Mouse (Mus musculus): ENCODE data around the gene Uba52.

The Uba52 gene

GRCm38 (mm10) chr8:70502540-70502939 lies 8.1 kb downstream of the Uba52 start:
- no peak for DNase-seq

DNA sequence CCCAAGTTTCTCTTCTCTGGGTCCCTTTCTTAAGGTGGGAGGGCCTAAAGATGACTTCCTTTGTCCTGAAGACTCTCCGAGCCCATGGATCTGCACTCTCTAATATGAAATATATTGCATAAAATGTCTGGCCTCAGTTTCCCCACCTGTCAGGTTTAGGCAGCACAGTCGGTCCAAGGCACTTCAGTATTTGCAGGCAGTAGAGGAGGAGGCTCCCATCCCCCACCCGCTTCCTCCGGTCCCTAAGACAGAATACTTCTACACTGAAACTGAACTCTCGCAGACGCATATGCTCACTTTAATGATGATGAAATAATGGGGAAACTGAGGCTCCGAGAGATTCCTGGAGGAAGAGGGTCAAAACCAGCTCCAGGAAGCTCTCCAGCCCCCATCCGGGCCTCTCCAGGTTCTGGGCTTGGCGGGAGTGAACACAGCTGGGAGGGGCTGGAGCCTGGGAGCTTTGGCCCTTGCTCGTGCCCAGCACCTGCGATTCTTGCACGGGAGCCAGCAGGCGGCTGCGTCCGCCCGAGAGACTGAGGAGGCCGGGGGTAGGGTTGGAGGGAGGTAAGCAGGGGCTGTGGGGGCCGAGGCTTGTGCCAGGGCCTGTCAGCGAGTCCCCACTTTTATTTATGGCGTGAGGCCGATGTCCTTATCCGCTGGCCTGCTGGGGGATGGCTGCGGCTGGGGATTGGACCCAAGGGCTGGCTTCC lies 8.6 kb downstream of the Uba52 start:
- DNase-seq = peak; percentile 40

- DNase-seq = peak; percentile 41
These were observed 10.0 kb downstream of the Uba52 start for GRCm38 (mm10) chr8:70500386-70501301.

GRCm38 (mm10) chr8:70495771-70496062 lies 14.9 kb downstream of the Uba52 start:
- no peak for DNase-seq

GRCm38 (mm10) chr8:70495001-70495770 lies 15.4 kb downstream of the Uba52 start:
- DNase-seq = no peak

GRCm38 (mm10) chr8:70494416-70494945 lies 16.1 kb downstream of the Uba52 start:
- no peak for DNase-seq

DNA sequence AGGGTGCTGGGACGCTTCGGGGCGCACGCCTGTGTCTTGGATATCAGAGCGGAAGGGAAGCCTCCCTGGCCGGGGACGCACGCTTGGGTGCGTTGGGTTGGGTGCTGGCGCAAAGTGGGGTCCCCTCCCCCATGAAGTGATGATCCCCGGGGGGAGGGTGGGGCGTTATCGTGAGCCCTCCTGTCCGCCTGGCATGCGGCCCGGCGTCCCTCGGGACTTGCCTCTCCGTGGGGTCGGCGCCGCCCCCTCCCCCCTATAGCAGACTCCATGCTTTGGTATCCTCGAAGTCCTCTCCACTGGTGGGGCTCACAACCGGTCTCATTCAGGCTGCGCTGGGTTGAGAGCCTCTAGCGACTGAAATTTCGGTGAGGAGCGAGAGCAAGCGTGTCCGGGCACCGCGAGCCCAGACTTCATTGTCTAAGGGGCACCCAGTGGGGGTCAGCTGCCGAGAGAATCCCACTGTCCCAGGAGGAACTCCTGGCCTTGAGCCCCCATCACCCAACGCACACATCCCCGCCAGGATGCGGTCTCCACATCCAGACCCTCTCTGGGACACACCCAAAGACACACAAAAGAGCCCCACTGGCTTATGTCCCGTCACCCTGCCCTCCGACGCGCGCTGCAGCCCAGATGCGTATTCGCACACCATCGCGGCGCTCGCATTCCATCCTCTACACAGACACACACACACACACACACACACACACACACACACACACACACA lies 16.7 kb downstream of the Uba52 start:
- no peak for DNase-seq

DNA sequence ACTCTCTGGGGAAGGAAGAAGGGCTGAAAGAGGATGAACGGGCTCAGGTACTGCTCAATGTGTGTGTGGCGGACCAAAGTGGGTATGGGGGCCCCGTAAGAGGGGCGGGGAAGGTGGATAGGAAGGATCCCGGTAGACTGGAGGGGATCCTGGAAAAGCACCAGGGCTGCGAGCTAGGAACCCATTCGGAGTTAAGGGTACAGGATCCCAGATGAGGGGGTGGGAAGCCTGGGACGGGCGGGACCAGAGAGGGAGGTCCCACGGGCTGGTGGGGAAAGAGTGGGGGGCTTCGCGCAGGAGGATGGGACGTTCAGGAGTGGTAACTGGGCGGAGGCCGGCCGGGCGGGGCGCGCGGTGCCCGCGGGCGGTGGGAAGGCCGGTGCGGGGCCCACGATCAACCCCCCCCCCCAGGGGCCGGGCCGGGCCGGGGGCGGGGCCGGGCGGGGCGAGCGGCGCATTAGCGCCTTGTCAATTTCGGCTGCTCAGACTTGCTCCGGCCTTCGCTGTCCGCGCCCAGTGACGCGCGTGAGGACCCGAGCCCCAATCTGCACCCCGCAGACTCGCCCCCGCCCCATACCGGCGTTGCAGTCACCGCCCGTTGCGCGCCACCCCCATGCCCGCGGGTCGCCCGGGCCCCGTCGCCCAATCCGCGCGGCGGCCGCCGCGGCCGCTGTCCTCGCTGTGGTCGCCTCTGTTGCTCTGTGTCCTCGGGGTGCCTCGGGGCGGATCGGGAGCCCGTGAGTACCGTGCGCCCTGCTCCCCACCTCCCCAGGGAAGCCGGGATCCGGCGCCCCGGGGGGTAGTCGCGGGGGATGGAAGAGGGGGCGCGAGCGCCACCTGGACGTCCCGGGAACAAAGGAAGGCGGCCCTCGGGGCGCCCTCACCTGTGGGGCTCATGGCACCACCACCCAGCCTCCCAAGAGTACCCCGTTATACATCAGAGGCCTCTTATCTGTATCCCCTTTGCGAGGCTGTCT lies 17.6 kb downstream of the Uba52 start, which contains the start of gene Crlf1:
Gene Crlf1, plus strand, starts transcription at position 495 of the 977 bp plus-strand sequence.
- no peak for DNase-seq

DNA sequence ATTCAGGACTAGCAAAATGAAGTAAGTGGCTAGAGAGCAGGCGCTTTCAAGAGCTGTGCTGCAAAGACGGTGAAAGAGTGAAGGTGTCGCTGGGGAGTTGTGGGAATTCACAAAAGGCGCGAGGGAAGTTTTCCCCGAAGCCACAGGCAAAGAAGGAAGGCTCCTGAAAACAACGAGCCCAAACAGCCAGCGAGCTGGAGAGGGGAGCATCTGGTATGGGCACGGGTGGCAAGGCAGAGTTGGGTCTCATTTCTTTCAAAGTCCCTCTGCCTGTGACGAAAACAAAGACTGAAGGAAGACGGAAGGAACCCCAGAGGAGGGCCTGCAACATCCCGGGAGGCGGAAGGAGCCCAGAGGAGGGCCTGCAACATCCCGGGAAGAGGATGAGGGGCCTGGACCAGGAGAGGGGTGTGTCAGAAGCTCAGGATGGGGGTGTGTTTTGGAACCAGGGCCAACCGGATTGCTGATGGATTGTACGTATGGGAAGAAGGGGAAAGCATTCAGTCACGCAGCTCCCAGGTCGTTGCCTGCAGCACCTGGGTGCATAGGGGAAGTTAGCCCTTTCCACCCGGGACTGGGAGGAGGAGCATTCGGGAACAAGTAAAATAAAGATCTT lies 19.6 kb downstream of the Uba52 start:
- DNase-seq = no peak

GRCm38 (mm10) chr8:70490061-70490879 lies 20.3 kb downstream of the Uba52 start:
- no peak for DNase-seq

DNA sequence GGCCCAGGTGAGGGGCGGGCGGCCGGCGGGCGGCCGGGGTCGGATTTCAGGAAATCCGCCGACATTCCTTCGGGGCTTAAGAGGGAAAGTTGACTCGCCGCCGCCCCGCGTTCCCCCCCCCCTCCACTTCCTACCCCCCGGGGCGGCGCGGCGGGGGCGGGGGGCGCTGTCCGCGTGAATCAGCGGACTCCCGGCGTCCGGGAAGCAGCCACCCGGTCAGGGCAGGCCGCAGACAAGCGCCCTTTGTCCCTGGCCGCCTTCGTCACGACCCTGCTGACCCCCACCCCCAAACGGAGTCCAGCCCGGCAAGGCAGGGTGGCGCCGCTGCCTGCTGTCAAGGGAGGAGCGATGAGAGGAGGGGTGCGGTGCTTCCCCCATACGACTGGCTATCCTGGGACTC lies 21.0 kb downstream of the Uba52 start:
- DNase-seq = peak; percentile 60

DNA sequence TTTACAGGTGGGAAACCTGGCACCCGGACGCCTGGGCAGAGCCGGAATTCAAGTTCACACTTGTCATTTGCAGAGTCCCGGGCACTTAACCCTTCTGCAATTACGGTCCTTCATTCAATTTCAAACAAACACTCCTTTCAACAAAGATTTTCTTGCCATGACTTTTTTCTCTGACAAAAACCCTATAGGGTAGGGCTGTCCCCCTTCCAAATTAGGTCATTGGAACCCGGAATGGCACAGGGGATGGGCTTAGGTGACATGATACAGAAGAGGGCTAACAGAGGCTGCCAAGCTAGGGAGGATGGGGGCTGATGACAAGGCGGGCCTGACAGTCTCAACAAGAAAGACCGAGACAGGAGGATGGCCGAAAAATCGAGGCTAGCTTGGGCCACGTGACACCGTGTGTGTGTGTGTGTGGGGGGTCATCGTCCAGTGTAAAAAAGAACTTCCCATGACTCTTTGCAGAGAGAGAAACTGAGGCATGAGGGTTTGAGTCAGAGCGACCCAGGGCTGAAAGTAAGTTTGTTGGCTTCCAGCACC lies 21.6 kb downstream of the Uba52 start:
- DNase-seq = no peak

DNA sequence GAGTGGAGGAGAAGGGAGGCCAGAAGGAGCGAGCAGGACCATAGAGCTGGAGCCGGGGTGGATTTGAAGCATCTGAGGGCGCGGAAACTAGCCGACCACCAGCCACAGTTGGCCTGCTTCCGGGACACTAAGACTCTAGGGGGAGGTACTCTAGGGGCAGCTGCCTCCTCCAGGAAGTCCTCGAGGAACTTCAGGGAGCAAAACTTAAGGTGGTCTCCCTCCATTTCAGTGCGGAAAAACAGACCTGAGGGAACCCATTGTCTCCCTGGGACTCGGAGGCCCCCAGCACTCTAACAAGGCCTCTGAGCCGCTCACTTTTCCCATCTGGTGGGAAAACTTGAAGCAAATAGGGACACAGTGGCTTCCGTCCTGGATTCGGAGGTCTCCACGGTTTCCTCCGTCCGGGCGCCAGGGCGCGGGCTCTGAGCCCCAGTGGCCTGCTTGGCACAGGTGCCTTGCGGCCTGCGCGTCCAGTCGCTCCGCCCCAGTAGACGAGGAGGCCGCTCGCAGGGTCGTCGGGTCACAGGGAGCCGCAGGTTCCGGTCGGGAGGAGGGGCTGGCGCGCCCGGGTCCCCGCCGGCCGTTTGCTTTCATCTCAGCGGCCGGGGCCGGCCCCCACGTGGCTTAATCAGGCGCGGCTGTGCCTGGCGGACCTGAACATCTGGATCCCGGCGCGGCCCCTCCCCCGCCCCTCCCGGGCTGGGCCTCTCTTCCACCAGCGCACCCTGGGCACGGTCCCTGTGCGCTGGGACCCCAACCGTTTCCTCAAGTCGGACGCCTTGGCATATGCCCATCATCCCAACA lies 22.4 kb downstream of the Uba52 start:
- peak; percentile 54 for DNase-seq

DNA sequence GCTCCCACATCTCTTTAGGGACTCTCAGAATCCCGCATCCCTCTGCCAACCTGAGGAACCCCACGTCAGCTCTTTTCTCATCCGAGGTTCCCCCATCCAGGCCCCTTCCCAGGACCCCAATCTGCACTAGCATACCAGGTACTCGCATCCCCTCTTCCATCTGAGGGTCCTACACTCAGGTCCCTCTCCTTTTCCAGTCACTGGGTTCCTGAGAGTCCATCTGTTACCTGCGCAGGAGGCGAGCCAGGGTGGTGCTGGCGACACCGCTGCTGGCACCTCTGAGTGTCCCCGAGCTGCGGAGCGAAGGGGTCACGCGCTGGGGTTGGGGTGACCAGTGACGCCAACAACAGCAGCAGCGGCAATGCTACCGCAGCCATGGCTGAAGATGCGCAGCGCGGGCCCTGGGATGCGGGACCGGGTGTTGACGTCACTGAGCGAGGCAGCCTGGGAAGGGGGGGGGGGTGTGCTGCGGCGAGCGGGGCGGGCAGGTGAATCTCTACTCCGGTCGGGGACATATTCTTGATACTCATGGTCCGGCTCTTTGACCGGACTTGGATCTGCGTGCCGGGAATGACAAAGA lies 23.6 kb downstream of the Uba52 start, which contains the start of gene Tmem59l:
Gene Tmem59l, minus strand, starts transcription at position 418 of the 580 bp plus-strand sequence.
- DNase-seq = no peak

- DNase-seq = no peak
These were observed 24.4 kb downstream of the Uba52 start for GRCm38 (mm10) chr8:70486191-70486681.

DNA sequence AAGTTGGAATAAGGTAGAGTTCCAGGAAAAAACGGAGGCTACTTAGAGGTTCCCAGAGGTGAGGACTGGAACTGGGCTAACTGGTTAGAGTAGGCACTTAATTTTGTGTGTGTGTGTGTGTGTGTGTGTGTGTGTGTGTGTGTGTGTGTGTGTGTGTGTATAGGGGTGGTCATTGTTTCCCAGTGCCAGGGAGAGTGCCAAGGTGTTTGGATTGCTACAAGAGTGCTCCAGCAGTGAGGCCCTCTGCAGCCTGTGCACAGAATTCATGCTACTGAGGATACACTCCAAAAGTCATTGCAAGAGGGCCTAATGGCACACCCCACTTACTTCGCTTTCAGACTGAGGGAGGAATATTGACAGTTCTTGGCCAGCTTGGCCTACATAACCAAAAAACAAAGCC lies 27.7 kb downstream of the Uba52 start:
- DNase-seq = no peak

- no peak for DNase-seq
These were observed 28.7 kb downstream of the Uba52 start for GRCm38 (mm10) chr8:70481908-70482307.
